Mouse (Mus musculus) midbrain, postnatal 0 days (tissue): Measurements from ENCODE around the gene Itgb7. TPM values are rescaled to one million over a fixed set of nuclear protein-coding genes. Genes with fewer than 3 reads are reported as not detected.

Source experiments
- ATAC-seq: fragments of 200-750 bp; cut with Nextera tagmentation; 2 replicates; pipeline ENCODE4 v1.8.0; 2017; ENCODE audit warnings: moderate number of reproducible peaks, mild to moderate bottlenecking, moderate TSS enrichment, moderate library complexity; ENCODE audit not compliant: low FRiP score
- DNase-seq: peaks from one replicate; pipeline ENCODE4 v3.0.0-alpha.2; 2015; ENCODE audit warnings: low spot score
- H3K27ac ChIP-seq: fragments of 300-500 bp; sonication (generic); 2 replicates; pipeline ENCODE4 v1.5.1; 2014; ENCODE audit warnings: low read depth, mild to moderate bottlenecking, low read length, mixed read lengths
- H3K27me3 ChIP-seq: fragments of 300-500 bp; sonication (generic); 2 replicates; pipeline ENCODE4 v1.6.1; 2014; ENCODE audit warnings: low read length, control low read depth, mixed read lengths; ENCODE audit not compliant: insufficient read depth
- H3K36me3 ChIP-seq: fragments of 300-500 bp; sonication (generic); 2 replicates; pipeline ENCODE4 v1.6.1; 2014; ENCODE audit warnings: low read length, control low read depth, mixed read lengths; ENCODE audit not compliant: insufficient read depth
- H3K4me1 ChIP-seq: fragments of 300-500 bp; sonication (generic); 2 replicates; pipeline ENCODE4 v1.6.1; 2014; ENCODE audit warnings: mild to moderate bottlenecking, control low read depth, antibody characterized with exemption, low read length, mixed read lengths; ENCODE audit not compliant: insufficient read depth
- H3K4me2 ChIP-seq: fragments of 300-500 bp; sonication (generic); 2 replicates; pipeline ENCODE4 v1.6.1; 2014; ENCODE audit warnings: low read depth, mild to moderate bottlenecking, low read length, mixed read lengths; ENCODE audit not compliant: poor library complexity, severe bottlenecking
- H3K4me3 ChIP-seq: fragments of 300-500 bp; sonication (generic); 2 replicates; pipeline ENCODE4 v1.5.1; 2014; ENCODE audit warnings: low read depth, mild to moderate bottlenecking, low read length, moderate library complexity
- H3K9ac ChIP-seq: fragments of 300-500 bp; sonication (generic); replicated peaks from 2 replicates; pipeline ENCODE4 v1.6.1; 2014; ENCODE audit warnings: mild to moderate bottlenecking, low read length, moderate library complexity, mixed read lengths; ENCODE audit not compliant: poor library complexity, severe bottlenecking
- H3K9me3 ChIP-seq: fragments of 300-500 bp; sonication (generic); 2 replicates; pipeline ENCODE4 v1.6.1; 2016; ENCODE audit warnings: low read length, control low read depth
- CTCF ChIP-seq: IDR thresholded peaks from 2 replicates; pipeline ENCODE4 v1.5.1; 2016; ENCODE audit warnings: antibody characterized with exemption, mild to moderate bottlenecking
- WGBS: fragments of 180-500 bp; shearing (Covaris S2); extraction: QIAGEN DNeasy Blood & Tissue Kit; methylation state at CpG from one replicate; pipeline ENCODE4 v1.1.7; 2014; 5-methylcytosine and 5-hydroxymethylcytosine counted together
- polyA plus RNA-seq: library from polyadenylated mRNA; unstranded; fragments of >200 nt; fragmentation: Nextera tagmentation; extraction: Ambion mirVana; gene quantifications from 2 replicates; pipeline ENCODE4 v1.2.1, GENCODE M21; 2015
- total RNA-seq: library from RNA; depleted of rRNA; stranded (reverse); fragments of >200 nt; gene quantifications from 2 replicates; pipeline ENCODE4 v1.2.3, GENCODE M21; 2014

The Itgb7 gene
- total and polyA plus RNA-seq, 2 experiments from 2014 or later, result 0.88 to 1.2 TPM

GRCm38 (mm10) chr15:102215624-102216023 lies 16.1 kb downstream of the Itgb7 start:
- ATAC-seq, result no peak
- WGBS, result 73% methylated on average over 6 of the region's 6 CpGs
- H3K4me1 ChIP-seq, result no peaks in the 10 kb centered on the region
- peaks cover 48% of the 10 kb centered on the region for H3K36me3 ChIP-seq
- no peak for DNase-seq
- no peak overlapping the region for H3K4me2 ChIP-seq
- H3K9ac ChIP-seq, result no peak overlapping the region
- TF ChIP-seq CTCF, result no peak
- H3K27me3 ChIP-seq, result no peaks in the 10 kb centered on the region
- H3K4me3 ChIP-seq, result no peak overlapping the region
- H3K27ac ChIP-seq, result no peak overlapping the region
- no peaks in the 10 kb centered on the region for H3K9me3 ChIP-seq

GRCm38 (mm10) chr15:102214132-102214531 lies 17.6 kb downstream of the Itgb7 start:
- DNase-seq (no peak), ATAC-seq (no peak)
- Histone ChIP-seq H3K36me3 (peaks cover 56% of the 10 kb centered on the region), H3K4me2 (no peak overlapping the region), H3K9ac (no peak overlapping the region), H3K27me3 (no peaks in the 10 kb centered on the region), H3K9me3 (no peaks in the 10 kb centered on the region), H3K27ac (no peak overlapping the region), H3K4me1 (no peaks in the 10 kb centered on the region), H3K4me3 (no peak overlapping the region)
- TF ChIP-seq CTCF, result no peak
- 37% methylated on average over 2 of the region's 2 CpGs for WGBS

GRCm38 (mm10) chr15:102211895-102212294 lies 19.8 kb downstream of the Itgb7 start:
- WGBS, result 87% methylated on average over 6 of the region's 6 CpGs
- Histone ChIP-seq H3K36me3 (peaks cover 61% of the 10 kb centered on the region), H3K27ac (no peak overlapping the region), H3K27me3 (no peaks in the 10 kb centered on the region), H3K9ac (no peak overlapping the region), H3K4me2 (no peak overlapping the region), H3K9me3 (no peaks in the 10 kb centered on the region), H3K4me1 (no peaks in the 10 kb centered on the region), H3K4me3 (no peak overlapping the region)
- ATAC-seq (no peak), DNase-seq (no peak)
- no peak for TF ChIP-seq CTCF

GRCm38 (mm10) chr15:102210816-102211215 lies 20.9 kb downstream of the Itgb7 start:
- no peak overlapping the region for H3K4me3 ChIP-seq
- H3K27me3 ChIP-seq, result no peaks in the 10 kb centered on the region
- H3K27ac ChIP-seq, result no peak overlapping the region
- no peak for DNase-seq
- no peak overlapping the region for H3K4me2 ChIP-seq
- H3K9ac ChIP-seq, result no peak overlapping the region
- 0 out of 2 replicates have a peak, but pooled peaks cover 2% of the 10 kb centered on the region for H3K4me1 ChIP-seq
- H3K9me3 ChIP-seq, result no peaks in the 10 kb centered on the region
- TF ChIP-seq CTCF, result no peak
- WGBS, result 98% methylated on average over 4 of the region's 4 CpGs
- no peak for ATAC-seq
- peaks cover 57% of the 10 kb centered on the region for H3K36me3 ChIP-seq

- no peak for TF ChIP-seq CTCF
- Histone ChIP-seq H3K9me3 (no peaks in the 10 kb centered on the region), H3K9ac (no peak overlapping the region), H3K27ac (no peak overlapping the region), H3K4me3 (no peak overlapping the region), H3K27me3 (no peaks in the 10 kb centered on the region), H3K4me1 (peaks cover 13% of the 10 kb centered on the region; the same call in 1 of the 2 replicates), H3K4me2 (no peak overlapping the region), H3K36me3 (peaks cover 50% of the 10 kb centered on the region)
- 92% methylated on average over 8 of the region's 8 CpGs for WGBS
- DNase-seq (no peak), ATAC-seq (no peak)
These were observed 22.6 kb downstream of the Itgb7 start for GRCm38 (mm10) chr15:102209114-102209513.

- H3K36me3 ChIP-seq, result peaks cover 41% of the 10 kb centered on the region
These were observed 23.6 kb downstream of the Itgb7 start for GRCm38 (mm10) chr15:102208092-102208561.

More at GRCm38 (mm10) chr15:102208092-102208561, 23.6 kb downstream of the Itgb7 start:
- Histone ChIP-seq H3K9ac (no peak overlapping the region), H3K4me1 (peaks cover 13% of the 10 kb centered on the region; the same call in 1 of the 2 replicates), H3K9me3 (no peaks in the 10 kb centered on the region), H3K4me2 (no peak overlapping the region), H3K27me3 (no peaks in the 10 kb centered on the region), H3K4me3 (no peak overlapping the region), H3K27ac (no peak overlapping the region)
- no peak for ATAC-seq
- 91% methylated on average over 9 of the region's 9 CpGs for WGBS
- no peak for TF ChIP-seq CTCF
- no peak for DNase-seq
